Mouse (Mus musculus): ENCODE measurements at regions not wholly inside any gene's neighbourhood (a gene's known extent, or its start where the extent isn't known, plus 50 kb on each side); places are given as distances from the start of the nearest gene placed in this dataset.

- H3K27me3 ChIP-seq (ENCODE audit: control insufficient read depth, insufficient read depth, low read depth, low read length) = no peaks in the 10 kb centered on the region
- 82% methylated on average over 5 of the region's 5 CpGs for WGBS
- no peaks in the 10 kb centered on the region for H3K36me3 ChIP-seq (ENCODE audit: control insufficient read depth, insufficient read depth, low read length)
- H3K4me1 ChIP-seq (ENCODE audit: control insufficient read depth, insufficient read depth, low read length) = no peaks in the 10 kb centered on the region
- H3K27ac ChIP-seq (ENCODE audit: low read length) = no peak overlapping the region
- H3K9me3 ChIP-seq (replicated peaks; ENCODE audit: control insufficient read depth, low read length, poor library complexity, severe bottlenecking) = no peaks in the 10 kb centered on the region
- no peak overlapping the region for H3K4me2 ChIP-seq (ENCODE audit: low read length)
- no peak overlapping the region for H3K4me3 ChIP-seq (ENCODE audit: low read depth, low read length)
- no peak for ATAC-seq
- no peak overlapping the region for H3K9ac ChIP-seq (ENCODE audit: low read depth, low read length)
Measured at GRCm38 (mm10) chr5:136640871-136641619, 51.9 kb upstream of the Myl10 start.

- Histone ChIP-seq H3K27ac (ENCODE audit: low read length) (no peak overlapping the region), H3K9me3 (replicated peaks; ENCODE audit: control insufficient read depth, low read length, poor library complexity, severe bottlenecking) (no peaks in the 10 kb centered on the region), H3K9ac (ENCODE audit: low read depth, low read length) (no peak overlapping the region), H3K36me3 (ENCODE audit: control insufficient read depth, insufficient read depth, low read length) (no peaks in the 10 kb centered on the region), H3K4me3 (ENCODE audit: low read depth, low read length) (no peak overlapping the region), H3K27me3 (ENCODE audit: control insufficient read depth, insufficient read depth, low read depth, low read length) (no peaks in the 10 kb centered on the region), H3K4me1 (ENCODE audit: control insufficient read depth, insufficient read depth, low read length) (no peaks in the 10 kb centered on the region), H3K4me2 (ENCODE audit: low read length) (no peak overlapping the region)
- ATAC-seq = no peak
- WGBS = 82% methylated on average over 13 of the region's 13 CpGs
Measured at GRCm38 (mm10) chr5:136642208-136642607, 50.7 kb upstream of the Myl10 start.

Data from midbrain, embryonic 16.5 days (tissue).